Mouse (Mus musculus): ENCODE results near the gene Dnajc9.
A peak's percentile ranks its signal among the peaks of the same experiment; 100 is the strongest.

Dnajc9 gene

DNA sequence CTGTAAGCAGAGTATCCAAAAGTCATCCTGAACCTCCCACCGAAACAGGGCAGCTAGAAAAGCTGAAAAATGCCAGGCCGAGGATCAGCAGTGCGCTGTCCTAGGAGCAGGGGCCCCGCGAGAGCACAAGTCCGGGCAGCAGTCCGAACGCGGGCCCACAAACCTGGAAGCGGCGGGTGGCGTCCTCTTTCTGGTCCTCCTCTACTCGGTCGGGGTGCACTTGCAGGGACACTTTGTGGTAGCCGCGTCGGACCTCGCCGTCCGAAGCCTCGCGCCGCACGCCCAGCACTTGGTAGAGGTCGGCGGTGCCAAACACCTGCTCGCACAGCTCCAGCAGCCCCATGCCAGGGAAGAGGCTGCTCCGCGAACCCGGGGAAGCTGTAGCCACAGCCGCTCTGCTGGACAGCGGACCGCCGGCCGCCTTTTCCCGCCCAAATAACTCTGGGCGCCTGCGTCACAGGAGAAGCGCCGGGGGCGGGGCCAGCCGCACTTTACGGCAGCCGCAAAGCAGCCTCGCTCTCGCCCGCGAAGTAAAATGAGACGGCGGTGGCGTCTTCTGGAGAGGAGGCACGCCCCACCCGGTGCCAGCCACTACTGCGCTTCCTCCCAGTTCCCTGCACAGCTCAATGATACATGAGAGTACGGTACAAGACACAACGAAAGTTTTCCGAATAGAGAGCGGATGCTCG lies at the start of gene Dnajc9:
Gene Dnajc9, minus strand, starts transcription at position 470 of the 689 bp plus-strand sequence.
- DNase-seq (ENCODE audit: low spot score), result peak; percentile 83

DNA sequence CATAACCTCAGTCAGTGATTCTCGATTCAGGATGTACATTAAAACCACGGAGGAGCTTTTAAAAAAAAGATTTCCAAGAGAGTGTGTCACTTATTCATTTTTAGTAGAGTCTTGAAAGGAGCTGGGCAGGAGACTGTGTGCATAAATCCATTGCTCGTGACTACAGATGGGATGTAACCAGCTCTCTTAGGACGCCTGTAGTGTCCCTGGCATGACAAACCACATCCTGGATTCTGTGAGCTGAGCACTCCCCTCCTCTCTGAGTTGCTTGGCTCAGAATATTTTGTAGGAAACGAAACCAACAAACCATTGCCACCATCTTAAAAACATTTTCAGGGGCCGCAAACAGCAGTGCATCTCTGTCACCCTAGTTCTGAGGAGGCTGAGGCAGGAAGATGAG lies 48.3 kb upstream of the Dnajc9 start:
- DNase-seq (ENCODE audit: low spot score), result no peak

DNA sequence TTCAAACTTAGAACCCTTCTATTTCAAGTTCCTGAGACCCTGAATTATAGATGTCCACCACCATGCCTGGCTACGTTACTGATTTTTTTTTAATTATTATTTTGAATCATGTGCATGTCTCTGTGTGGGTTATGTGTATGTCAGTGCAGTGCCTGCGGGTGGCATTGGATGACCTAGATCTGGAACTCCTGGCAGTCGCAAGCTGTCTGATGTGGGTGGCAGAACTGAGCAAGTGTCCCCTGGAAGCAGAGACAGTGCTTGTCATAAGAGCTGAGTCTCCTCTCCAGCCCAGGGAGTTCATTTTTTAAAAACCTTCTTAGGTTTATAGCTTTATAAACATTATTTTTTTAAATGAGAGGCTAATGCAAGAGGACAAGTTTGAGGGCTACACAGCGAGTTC lies 43.7 kb upstream of the Dnajc9 start:
- no peak for DNase-seq (ENCODE audit: low spot score)

DNA sequence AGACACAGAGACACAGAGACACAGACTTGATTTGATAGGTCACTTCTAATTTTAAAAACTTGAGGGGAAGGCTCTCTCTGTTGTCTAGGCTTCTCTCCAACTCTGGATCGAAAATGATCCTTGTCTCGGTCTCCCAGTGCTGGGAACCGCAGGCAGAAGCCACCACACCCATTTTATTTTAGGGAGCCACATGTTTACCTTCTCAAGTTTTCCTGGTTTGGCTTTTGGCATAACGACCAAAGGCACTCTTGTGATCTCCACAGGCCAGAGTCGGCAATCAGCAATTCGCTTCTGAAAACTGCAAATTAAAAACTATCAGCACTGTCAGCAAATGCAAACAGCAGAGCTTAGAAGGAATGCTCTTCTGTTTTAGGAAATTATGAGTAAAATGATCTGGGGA lies 43.0 kb upstream of the Dnajc9 start:
- no peak for DNase-seq (ENCODE audit: low spot score)

DNA sequence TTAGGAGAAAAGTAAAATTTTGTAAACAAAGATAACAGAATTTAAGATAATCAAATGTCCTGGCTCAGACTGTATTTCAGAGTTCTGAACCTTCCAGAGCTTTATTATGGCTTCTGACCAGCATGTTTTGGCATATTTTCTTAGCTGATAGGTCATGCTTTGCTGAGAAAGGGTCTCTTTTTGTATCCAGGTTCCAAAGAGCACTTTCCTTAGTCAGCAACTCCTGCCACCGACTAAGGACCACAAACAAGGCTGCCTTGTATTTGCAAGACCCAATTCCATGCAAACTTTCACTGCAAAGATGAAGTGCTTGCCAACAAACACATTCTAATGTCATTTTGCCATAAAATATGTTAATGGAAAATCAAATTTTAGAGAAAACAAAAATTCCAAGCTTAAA lies 41.1 kb upstream of the Dnajc9 start:
- no peak for DNase-seq (ENCODE audit: low spot score)

DNA sequence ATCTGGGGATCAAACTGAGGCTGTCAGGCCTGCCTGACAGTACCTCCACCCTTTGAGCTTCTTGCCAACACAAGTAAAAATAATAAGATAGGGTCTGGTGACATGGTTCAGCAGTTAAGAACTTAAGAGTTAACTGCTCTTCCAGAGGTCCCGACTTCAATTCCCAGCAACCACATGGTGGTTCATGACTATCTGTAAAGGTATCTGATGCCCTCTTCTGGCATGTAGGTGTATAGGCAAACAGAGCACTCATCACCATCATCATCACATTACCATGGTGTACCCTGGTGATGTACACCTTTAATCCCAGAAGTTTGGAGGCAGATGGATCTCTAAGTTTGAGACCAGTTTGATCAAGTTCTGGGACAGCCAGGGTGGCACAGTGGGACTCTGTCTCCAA lies 39.9 kb upstream of the Dnajc9 start:
- no peak for DNase-seq (ENCODE audit: low spot score)

DNA sequence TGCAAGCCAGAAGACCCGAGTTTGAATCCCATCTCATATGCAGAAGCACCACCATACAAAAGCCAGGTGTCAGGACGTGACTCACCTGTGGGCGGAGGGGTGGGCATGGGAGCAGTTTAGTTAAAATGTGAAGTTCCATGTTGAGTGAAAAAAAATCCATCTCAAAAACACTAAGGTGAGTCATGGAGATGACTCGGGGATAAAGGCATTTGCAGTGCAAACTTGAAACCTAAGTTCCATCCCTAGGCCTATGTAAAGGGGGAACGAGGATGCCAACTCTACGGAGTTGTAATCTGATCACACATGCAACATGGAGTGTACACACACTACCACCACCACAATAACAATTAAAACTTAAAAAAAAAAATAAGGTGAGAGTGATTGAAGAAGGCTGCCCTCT lies 34.3 kb upstream of the Dnajc9 start:
- DNase-seq (ENCODE audit: low spot score), result no peak

DNA sequence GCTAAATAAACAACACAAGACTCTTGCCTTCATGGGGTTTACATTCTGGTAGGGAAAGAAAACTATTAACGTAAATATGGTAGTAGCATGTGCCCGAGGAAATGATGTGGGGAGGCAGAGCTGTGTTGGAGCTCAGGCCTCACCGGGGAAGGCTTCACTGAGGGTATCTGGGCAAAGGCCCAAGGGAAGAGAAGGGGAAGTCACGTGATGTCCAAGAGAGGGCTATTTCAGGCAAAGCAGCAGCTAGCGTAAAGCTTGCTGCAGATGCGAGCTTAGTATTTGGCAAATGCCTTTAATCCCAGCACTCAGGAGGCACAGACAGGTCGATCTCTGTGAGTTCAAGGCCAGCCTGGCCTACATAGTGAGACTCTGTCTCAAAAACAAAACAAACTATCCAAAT lies 33.5 kb upstream of the Dnajc9 start:
- DNase-seq (ENCODE audit: low spot score), result no peak

DNA sequence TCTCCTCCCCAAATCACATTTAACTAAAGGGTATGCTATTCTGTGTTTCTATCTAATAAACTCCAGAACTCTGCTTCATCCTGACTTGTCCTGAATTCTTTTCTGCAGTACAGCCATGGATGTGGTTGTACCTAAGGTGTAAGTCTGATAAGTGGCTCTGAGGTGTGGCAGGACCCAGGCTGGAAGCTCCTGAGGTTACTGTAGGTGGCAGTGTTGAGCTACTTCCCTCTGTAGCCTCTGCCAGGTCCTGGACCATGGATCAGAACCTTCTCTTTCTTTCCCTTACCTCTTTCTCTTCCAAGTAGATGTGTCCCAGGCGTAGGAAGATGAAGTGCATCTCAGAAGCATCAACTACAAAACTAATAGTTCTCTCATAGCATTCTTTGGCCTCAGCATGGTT lies 11.4 kb upstream of the Dnajc9 start:
- no peak for DNase-seq (ENCODE audit: low spot score)

DNA sequence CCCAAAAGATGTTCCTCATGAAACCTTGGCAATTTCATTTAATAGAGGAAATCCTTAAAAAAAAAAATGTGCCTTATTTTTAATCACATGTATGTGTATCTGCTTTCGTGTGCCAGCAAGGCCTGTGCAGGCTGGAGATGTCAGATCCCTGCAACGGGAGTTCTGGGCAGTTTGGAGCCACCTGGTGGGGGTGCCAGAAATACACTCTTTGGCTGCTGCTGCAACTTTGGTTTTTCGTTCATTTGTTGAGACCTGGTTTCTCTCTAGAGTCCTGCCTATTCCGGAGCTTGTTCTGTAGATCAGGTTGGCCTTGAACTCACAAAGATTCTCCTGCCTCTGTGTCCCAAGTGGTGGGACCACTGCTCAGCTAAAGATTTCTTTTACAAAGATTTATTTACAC lies 10.2 kb upstream of the Dnajc9 start:
- no peak for DNase-seq (ENCODE audit: low spot score)

DNA sequence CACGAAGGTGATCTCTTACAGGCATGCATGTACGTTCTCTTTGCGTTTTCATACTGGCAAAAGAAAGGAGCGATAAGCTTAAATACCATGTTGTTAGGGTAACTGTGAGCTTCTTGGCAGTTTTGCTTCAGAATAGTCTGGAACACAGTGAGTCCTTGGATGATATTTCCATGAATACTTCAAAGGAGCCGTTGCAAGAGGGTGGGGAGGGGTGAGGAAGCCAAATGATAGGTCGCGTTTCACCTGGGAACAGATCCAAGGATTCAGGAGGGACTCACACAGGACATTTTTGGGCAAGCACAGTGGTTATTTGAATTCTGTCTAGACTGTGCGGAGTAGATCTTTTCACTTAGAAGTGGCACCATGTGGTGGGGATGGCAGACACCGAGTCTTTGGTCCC lies 8.5 kb upstream of the Dnajc9 start:
- DNase-seq (ENCODE audit: low spot score), result no peak

DNA sequence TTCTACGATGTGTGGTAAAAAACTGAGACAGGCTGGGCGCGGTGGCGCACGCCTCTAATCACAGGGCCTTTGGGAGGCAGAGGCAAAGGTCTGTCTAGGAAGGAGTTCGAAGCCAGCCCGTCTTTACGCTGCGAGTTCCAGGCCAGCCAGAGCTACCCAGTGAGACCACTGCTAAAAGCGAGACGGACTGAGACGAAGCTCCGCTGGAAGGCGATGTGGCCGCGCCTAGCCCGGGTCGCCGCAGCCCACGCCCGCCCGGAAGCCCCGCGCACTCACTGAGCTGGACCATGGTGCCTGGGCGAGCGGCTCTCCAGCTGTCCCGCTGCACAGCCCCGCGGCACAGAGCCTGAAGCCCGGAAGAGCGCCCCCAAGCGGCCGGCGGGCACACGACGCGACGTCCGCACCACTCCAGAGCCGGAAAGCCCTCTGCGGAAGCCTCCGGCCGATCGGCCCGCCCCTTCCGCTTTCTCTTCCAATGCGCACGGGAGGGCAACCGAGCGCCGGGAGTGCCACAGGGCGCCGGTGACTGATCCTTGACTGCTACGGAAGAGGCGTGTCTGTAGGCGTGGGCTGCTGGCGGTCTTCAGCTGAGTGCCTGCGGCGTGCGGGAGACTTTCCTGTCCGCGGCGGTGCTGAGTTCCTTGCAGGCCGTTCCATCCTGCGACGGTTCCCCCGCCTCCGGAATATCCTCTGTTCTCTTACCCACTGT lies 4.6 kb upstream of the Dnajc9 start, which contains the start of gene Mrps16:
Gene Mrps16, minus strand, starts transcription at position 430 of the 709 bp plus-strand sequence.
- peak; percentile 73 for DNase-seq (ENCODE audit: low spot score)

DNA sequence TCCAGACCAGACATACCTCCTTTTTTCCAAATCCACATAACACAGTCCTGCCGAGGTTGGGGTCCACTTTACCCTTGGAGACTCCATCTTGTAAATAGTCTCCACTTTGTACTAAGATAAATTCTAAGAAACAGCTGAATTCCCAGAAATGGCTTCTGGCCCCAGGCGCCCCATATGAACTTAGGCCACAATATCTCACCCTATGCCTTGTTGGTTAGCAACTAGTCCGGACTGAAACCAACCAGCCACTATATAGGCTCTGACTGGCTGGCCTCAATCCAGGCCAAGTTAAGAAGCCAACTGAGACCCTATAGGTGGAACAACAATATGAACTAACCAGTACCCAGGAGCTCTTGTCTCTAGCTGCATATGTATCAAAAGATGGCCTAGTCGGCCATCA lies 3.6 kb upstream of the Dnajc9 start:
- no peak for DNase-seq (ENCODE audit: low spot score)

DNA sequence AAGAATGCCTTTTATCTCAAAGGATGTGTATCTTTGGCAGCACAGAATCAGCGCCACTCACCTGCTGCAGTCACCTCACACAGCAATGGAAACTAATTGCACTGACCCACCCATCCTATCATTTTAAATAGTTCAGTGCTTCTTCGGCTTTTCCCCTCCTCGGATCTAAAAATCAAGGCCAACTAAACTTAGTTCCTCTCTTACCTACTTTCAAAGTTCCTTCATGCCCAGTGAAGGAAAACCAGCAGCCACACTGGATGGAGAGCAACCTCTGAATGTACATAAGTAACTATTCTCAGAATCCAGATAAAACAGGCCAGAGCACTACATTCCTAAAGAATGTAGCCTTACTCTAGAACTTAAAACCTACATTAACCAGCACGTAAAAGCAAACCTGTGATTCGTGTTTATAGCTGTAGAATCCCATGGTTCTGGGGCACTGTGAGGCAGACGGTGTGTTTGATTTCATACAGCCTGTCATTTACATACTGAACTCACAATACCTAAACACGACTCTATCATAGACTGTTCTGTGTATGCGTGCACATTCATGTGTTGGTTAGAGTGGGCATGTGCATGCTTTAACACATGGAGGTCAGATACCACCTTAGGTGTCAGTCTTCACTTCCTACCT lies 853 bp upstream of the Dnajc9 start:
- no peak for DNase-seq (ENCODE audit: low spot score)

DNA sequence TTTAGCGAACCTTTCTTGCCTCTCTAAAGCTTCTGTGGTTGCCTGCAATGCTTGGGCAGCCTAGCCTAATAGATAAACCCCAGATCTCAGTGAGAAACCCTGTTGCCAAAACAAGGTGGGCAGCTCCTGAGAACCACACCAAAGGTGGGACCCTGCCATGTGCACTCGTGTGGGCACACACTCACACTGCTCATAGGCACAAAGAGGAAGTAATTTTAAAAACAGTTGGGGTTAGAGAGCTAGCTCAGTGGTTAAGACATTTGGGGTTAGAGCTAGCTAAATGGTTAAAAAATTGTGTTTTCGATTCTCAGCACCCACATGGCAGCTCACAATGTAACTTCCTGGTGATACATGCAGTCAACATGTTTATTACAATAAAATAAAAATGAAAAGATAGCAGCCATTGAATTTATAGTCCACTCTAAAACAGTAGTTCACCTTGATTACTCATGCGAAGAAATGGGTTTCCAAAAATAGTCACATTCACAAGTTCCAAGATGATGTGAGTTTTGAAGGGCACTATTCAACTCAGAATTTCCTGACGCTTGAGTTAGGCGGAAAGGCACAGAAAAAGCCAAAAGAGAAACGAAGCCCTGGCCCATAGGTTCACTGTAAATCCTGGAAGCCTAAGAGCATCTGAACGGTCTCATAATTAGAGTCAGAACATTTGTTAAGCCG lies 8.8 kb downstream of the Dnajc9 start:
- no peak for DNase-seq (ENCODE audit: low spot score)

DNA sequence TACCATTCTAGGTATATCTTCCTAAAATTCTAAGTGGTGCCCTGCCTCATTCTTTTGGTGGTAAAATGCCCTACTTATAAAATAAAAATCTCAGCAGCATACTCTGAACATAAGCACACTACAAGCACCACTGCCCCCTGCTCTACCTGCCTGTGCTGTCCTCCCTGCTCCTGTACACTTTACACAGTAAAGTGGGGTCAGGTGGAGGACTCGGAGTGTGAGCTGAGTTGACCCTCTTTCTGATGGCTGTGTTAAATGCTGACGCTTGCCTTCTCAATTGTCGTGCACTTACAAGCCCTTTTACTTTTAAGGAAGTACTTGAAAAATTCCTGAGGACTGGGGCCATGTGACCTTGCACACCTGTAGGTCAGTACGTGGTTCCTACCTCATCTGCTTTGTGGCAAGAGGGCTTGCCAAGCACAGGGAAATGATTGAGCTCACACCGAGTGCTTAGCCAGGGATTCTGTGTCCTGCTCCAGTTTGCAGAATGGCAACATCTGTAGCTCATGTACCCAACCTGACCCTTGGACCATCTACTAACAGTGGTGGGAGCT lies 9.5 kb downstream of the Dnajc9 start:
- no peak for DNase-seq (ENCODE audit: low spot score)

DNA sequence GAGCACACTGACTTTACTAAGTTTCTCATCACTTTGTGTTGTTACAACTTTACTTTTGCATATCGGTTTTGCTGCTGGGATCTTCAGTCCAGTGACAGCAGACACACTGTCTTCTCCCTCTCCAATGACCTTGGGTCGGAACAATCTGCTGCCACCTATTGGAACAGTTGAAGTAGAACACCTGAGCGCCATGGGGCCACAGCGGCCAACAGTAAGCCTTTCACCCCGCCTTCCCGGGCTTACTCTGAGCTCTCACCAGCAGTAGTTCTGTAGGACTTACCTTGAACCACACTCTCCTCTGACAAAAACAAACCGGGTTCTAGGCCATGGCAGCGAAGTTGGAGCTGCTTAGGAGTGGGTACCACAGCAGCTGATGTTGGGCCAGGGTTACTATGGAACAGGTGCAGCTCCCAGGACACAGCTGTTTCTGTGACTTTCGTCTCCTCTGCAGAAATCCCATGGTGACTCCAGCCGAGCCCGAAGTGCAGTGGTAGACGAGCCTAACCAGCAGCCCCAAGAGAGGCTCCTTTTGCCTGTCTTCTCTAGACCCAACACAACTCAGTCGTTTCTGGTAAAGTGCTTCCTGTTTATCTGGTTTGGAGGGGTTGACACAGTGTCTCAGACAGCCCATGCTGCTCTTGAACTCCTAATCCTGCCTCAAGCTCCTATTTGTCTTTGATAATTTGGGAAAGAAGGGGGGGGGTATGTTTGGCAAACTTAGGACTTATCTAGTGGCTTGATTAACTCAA lies 10.2 kb downstream of the Dnajc9 start:
- no peak for DNase-seq (ENCODE audit: low spot score)

DNA sequence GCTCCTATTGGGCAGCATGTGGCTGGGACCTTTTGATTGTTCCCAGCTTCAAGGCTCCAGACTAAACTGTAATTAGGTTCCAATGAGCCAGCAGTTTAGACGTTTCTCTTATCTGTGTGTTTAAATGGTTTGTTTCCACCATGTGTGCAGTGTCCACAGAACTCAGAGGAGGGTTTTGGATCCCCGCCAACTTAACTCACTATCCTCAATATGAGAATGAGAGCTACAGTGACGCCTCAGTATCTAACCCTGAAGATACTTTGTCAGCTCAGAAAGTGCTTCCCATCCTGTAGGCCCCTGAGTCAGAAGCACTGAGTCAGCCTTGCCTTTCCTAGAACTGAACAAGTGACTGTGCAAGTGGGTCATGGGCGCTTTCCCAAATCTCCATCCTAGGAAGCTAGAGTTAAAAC lies 11.6 kb downstream of the Dnajc9 start:
- no peak for DNase-seq (ENCODE audit: low spot score)

DNA sequence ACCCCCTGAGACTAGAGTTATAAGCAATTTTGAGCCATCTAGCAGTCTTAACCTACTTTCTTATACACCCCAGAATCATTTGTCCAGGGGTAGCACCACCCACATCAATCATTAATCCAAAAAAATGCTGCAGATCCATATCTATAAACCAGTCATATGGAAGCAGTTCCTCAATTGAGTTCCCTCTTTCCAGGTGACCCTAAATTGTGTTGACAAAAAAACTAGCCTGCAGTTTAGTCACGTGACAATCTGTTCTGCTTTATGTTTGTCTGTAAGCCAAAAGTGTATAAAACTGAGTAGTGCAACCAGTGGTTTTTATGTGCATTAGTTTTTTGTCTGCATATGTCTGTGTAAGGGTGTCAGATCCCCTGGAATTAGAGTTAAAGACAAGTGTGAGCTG lies 16.9 kb downstream of the Dnajc9 start:
- no peak for DNase-seq (ENCODE audit: low spot score)

DNA sequence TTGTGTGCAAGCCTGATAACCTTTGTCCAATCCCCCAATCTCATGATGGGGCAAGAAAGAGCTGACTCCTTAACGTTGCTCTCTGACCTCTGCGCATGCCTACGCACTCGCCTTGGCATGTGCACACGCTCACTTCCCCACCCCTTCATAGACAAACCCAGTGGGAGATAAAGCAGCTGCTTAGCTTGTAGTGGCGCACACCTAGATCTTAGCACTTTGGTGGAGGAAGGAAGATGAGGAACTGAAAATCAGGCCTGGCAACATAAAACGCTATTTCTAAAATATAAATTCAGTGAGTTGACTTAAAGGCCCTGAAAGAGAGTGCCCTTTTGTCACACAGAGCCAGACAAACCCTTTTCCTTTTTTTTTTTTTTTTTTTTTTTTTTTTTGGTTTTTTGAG lies 17.9 kb downstream of the Dnajc9 start:
- DNase-seq (ENCODE audit: low spot score), result no peak

DNA sequence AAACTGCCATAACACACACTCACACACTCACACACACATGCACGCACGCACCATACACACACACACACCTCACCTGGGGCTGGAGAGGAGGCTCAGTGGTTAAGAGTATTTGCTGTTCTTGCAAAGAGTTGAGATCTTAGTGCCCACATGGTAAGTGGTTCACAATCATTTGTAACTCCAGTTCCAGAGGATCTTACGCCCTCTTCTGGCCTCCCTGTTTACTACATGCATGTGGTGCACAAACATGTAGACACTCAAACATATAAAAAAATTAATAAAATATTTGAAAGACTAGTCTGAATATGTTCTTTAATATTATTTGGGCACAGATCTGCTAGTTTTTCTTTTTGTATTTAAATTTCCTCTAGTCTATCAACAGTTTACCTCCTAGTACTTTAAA lies 20.4 kb downstream of the Dnajc9 start:
- no peak for DNase-seq (ENCODE audit: low spot score)

DNA sequence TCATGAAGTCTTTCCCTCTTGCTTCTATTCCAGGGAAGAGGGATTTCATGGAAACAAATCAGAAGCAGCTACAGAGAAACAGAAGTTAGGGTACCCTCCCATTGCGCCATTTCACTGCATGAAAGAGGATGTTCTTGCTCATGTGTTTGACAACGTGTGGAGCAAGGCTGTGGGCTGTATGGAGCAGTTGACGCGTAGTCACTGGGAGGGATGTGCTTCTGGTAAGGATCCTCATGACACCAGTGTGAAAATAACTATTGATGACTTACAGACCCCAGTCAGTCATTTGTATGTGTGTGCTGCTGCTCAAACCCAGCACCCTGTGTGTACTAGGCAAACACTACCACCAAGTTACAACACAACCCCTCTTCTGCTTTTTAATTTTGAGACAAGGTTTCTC lies 25.5 kb downstream of the Dnajc9 start:
- no peak for DNase-seq (ENCODE audit: low spot score)

Measured in urinary bladder, postnatal 10 days (tissue).